Mouse (Mus musculus): ENCODE results near the gene Mecr. TPM values are rescaled to one million over a fixed set of nuclear protein-coding genes. Genes with fewer than 3 reads are reported as not detected.

The Mecr gene
- total RNA-seq (2023), result 10 to 100 TPM; 10.4 to 11.6 TPM

GRCm38 (mm10) chr4:131843290-131843743 is at the start of gene Mecr:
Gene Mecr, plus strand, starts transcription at chr4:131843470.

GRCm38 (mm10) chr4:131837872-131838524 is 5.3 kb upstream of the Mecr start, which contains the start of gene Ptpru:
Gene Ptpru, minus strand, starts transcription at chr4:131838288.

DNA sequence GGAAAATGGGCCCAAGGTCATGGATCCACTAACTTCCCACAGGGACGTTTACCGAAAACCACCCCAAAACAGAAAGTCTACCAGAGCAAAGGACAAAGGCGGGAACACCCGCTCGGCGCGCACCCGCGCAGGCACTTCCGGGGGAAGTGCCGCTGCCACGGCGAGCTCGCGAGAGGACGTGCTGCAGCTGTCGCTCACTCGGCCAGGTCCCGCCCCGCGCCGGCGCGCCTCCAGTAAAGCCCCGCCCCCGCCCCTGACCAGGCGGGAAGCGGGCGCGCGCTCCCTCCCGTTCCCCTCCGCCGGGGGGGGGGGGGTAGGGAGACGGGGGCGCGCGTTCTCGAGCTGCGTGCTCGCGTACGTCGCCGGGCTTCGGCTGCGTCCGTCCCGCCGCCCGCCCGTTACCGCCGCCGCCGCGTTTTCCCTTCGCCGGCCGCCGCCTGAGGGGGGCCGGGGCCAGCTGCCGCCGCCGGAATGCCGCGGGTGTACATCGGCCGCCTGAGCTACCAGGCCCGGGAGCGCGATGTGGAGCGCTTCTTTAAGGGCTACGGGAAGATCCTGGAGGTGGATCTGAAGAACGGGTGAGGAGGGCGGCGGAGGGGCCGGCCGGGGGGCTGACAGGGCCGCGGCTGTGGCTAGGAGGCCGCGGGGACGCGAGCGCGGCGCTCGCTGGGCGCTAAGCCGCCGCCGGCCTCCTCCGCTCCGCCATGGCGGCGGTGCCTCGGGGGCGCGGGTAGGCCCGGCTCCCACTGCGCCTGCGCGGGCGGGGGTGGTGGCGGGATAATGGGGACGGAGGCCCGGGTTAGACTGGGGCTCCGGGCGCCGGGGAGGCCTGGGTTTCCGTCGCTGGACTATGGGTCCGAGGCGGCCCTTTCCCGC is 30.3 kb downstream of the Mecr start, which contains the start of gene Srsf4:
Gene Srsf4, plus strand, starts transcription at position 325 of the 876 bp plus-strand sequence.

Other genes with a start within 250 kb of the Mecr start
- gene Ptpru, start 5.2 kb upstream of the Mecr start, total RNA-seq (2023), result 1 to 10 TPM; 3.1 to 4.1 TPM
- 10 to 100 TPM; 76.3 to 79.2 TPM for gene Srsf4, start 30.1 kb downstream of the Mecr start, total RNA-seq (2023)
- not detected for gene Tmem200b, start 78.3 kb downstream of the Mecr start, total RNA-seq (2023)
- gene Gm10300, start 231.2 kb downstream of the Mecr start, total RNA-seq (2023), result under 1 TPM in 1 of 2 experiments, not detected in 1; 0.24 TPM
- 10 to 100 TPM; 70.6 to 75.6 TPM for gene Epb41, start 231.9 kb downstream of the Mecr start, total RNA-seq (2023)

All from neutrophil, adult 83 days (primary cell).